Mouse (Mus musculus) hindbrain, embryonic 11.5 days (tissue): ENCODE results near the gene Chmp5. TPM values are rescaled to one million over a fixed set of nuclear protein-coding genes. Genes with fewer than 3 reads are reported as not detected.

ENCODE experiments used
- ATAC-seq: fragments of 200-750 bp; cut with Nextera tagmentation; 2 replicates; pipeline ENCODE4 v1.8.0; 2017; ENCODE audit warnings: mild to moderate bottlenecking, moderate TSS enrichment, moderate library complexity; ENCODE audit not compliant: low FRiP score
- DNase-seq: peaks from one replicate; pipeline ENCODE4 v3.0.0-alpha.2; 2015; ENCODE audit warnings: low spot score
- H3K27ac ChIP-seq: fragments of 300-500 bp; sonication (generic); 2 replicates; pipeline ENCODE4 v1.5.1; 2014; ENCODE audit warnings: mild to moderate bottlenecking, low read depth, low read length
- H3K27me3 ChIP-seq: fragments of 300-500 bp; sonication (generic); 2 replicates; pipeline ENCODE4 v1.6.1; 2014; ENCODE audit warnings: mild to moderate bottlenecking, low read length, moderate library complexity, mixed read lengths; ENCODE audit not compliant: control insufficient read depth, insufficient read depth
- H3K36me3 ChIP-seq: fragments of 300-500 bp; sonication (generic); 2 replicates; pipeline ENCODE4 v1.6.1; 2014; ENCODE audit warnings: mild to moderate bottlenecking, low read length, moderate library complexity, mixed read lengths; ENCODE audit not compliant: control insufficient read depth, insufficient read depth
- H3K4me1 ChIP-seq: fragments of 300-500 bp; sonication (generic); replicated peaks from 2 replicates; pipeline ENCODE4 v1.6.1; 2014; ENCODE audit warnings: low read length, mixed read lengths; ENCODE audit not compliant: control insufficient read depth, insufficient read depth
- H3K4me2 ChIP-seq: fragments of 300-500 bp; sonication (generic); replicated peaks from 2 replicates; pipeline ENCODE4 v1.6.1; 2014; ENCODE audit warnings: mild to moderate bottlenecking, low read depth, low read length
- H3K4me3 ChIP-seq: fragments of 300-500 bp; sonication (generic); 2 replicates; pipeline ENCODE4 v1.5.1; 2014; ENCODE audit warnings: low read depth, low read length
- H3K9ac ChIP-seq: fragments of 300-500 bp; sonication (generic); 2 replicates; pipeline ENCODE4 v1.6.1; 2014; ENCODE audit warnings: low read depth, low read length
- H3K9me3 ChIP-seq: fragments of 300-500 bp; sonication (generic); 2 replicates; pipeline ENCODE4 v1.6.1; 2016; ENCODE audit warnings: low read length; ENCODE audit not compliant: control insufficient read depth
- WGBS: fragments of 180-500 bp; shearing (Covaris S2); extraction: QIAGEN DNeasy Blood & Tissue Kit; methylation state at CpG from one replicate; pipeline ENCODE4 v1.1.7; 2014; 5-methylcytosine and 5-hydroxymethylcytosine counted together
- polyA plus RNA-seq: library from polyadenylated mRNA; unstranded; fragments of >200 nt; fragmentation: Nextera tagmentation; extraction: Ambion mirVana; gene quantifications from 2 replicates; pipeline ENCODE4 v1.2.1, GENCODE M21; 2014

Chmp5 gene
- polyA plus RNA-seq, 1 experiment from 2014 or later, result 178 TPM

- no peak overlapping the region for H3K4me3 ChIP-seq
- H3K9ac ChIP-seq, result no peak overlapping the region
- H3K4me1 ChIP-seq, result no peaks in the 10 kb centered on the region
- no peaks in the 10 kb centered on the region for H3K27me3 ChIP-seq
- no peak for DNase-seq
- no peak for ATAC-seq
- H3K4me2 ChIP-seq, result no peak overlapping the region
- H3K36me3 ChIP-seq, result peaks cover 18% of the 10 kb centered on the region; the same call in 1 of the 2 replicates
- no peaks in the 10 kb centered on the region for H3K9me3 ChIP-seq
- WGBS, result 89% methylated on average over 3 of the region's 3 CpGs
- H3K27ac ChIP-seq, result no peak overlapping the region
These were observed 65.1 kb downstream of the Chmp5 start for GRCm38 (mm10) chr4:41013351-41013750.

Other genes with a start within 250 kb of the Chmp5 start
- gene Aptx, start 245.2 kb upstream of the Chmp5 start, polyA plus RNA-seq, result 50.4 and 51.5 TPM in 2 replicates
- gene Dnaja1, start 226.3 kb upstream of the Chmp5 start, polyA plus RNA-seq, result 691 and 740 TPM in 2 replicates
- gene Smu1, start 190.5 kb upstream of the Chmp5 start, polyA plus RNA-seq, result 172 and 191 TPM in 2 replicates
- gene B4galt1, start 94.4 kb upstream of the Chmp5 start, polyA plus RNA-seq, result 15.1 and 16.2 TPM in 2 replicates
- gene Spink4, start 28.4 kb upstream of the Chmp5 start, polyA plus RNA-seq, result not detected in 2 replicates
- 259 and 262 TPM in 2 replicates for gene Bag1, start 113 bp upstream of the Chmp5 start, polyA plus RNA-seq
- 95.7 and 105 TPM in 2 replicates for gene Nfx1, start 22.5 kb downstream of the Chmp5 start, polyA plus RNA-seq
- 0.07 TPM in 1 of 2 replicates, not detected in the other for gene Aqp7, start 99.7 kb downstream of the Chmp5 start, polyA plus RNA-seq
- 1.2 and 1.3 TPM in 2 replicates for gene Aqp3, start 149.8 kb downstream of the Chmp5 start, polyA plus RNA-seq
- 14.7 and 17.6 TPM in 2 replicates for gene Nol6, start 176.0 kb downstream of the Chmp5 start, polyA plus RNA-seq
- gene Ube2r2, start 187.3 kb downstream of the Chmp5 start, polyA plus RNA-seq, result 100 and 107 TPM in 2 replicates